Comparison of ENCODE assay signal across 14 mouse cellular contexts in the genomic region with DNA sequence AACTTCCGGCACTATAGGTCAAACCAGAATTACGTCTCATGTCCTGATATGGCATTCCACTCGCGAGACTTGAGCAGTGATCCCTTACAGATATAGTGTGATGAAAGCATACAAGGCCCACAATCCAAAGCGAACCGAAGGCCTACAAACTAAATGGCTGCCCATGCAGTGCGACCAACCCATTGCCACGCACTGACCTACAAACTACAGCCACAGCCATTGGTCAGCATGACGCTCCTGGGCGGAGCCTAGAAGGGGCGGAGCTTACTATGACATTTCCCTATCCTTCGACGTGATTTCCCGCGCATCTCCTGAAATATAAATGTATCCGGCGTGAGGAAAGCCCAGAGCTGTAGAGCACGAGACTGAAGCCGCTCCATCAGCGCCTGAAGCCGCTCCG. TPM values are rescaled to one million over a fixed set of nuclear protein-coding genes. Genes with fewer than 3 reads are reported as not detected.
DNase-seq lines count a peak whose midpoint lies in the region; ATAC-seq and TF ChIP-seq lines count a peak whose summit lies in the region.
"Had no signal": no experiment of that assay in that cellular context is flagged by ENCODE, and none has a peak within 500 bp of the region (broad histone marks: within the 10 kb centered on the region; RNA-seq: fewer than 3 reads in every experiment).

A gene (plus strand): TSS at position 387 of the 400 bp plus-strand sequence.

- no peak for TF ChIP-seq CTCF in heart, postnatal 0 days (IDR thresholded peaks at IDR 0.05; ENCODE audit: low read depth)
- no peak for TF ChIP-seq CTCF in brain, embryonic 14.5 days (IDR thresholded peaks at IDR 0.05; ENCODE audit: borderline replicate concordance, extremely low read depth, insufficient read depth, insufficient read length)

- H3K4me3 ChIP-seq in heart, postnatal 0 days (ENCODE audit: low read depth, low read length) = no peak within 1 kb of the TSS
- H3K4me3 ChIP-seq in hindbrain, embryonic 12.5 days = peak within 1 kb of the TSS; percentile 17
- H3K4me3 ChIP-seq in neural tube, embryonic 12.5 days = peak within 1 kb of the TSS; percentile 1; the same call in 1 of the 2 replicates
- H3K4me3 ChIP-seq: liver, embryonic 15.5 days; myocyte had no signal

- no peak for DNase-seq in heart, postnatal 0 days (ENCODE audit: low spot score)
- DNase-seq in heart, postnatal 36 days = no peak
- DNase-seq in brain, embryonic 14.5 days (ENCODE audit: low read depth) = peak; percentile 3
- DNase-seq in thymus, postnatal 0 days (ENCODE audit: low spot score) = no peak
- no peak for DNase-seq in adrenal gland, adult 2 months
- DNase-seq in frontal cortex, adult 2 months (ENCODE audit: extremely low spot score in 1 of 2, low spot score in 1 of 2) = no peak
- DNase-seq: cerebellum, adult 11-12 months had no signal

- no peak for ATAC-seq in heart, postnatal 0 days (ENCODE audit: insufficient read depth, low read depth)
- ATAC-seq in hindbrain, embryonic 12.5 days (ENCODE audit: low FRiP score) = no peak
- no peak for ATAC-seq in neural tube, embryonic 12.5 days (ENCODE audit: low FRiP score, low read depth)
- ATAC-seq: inflammation-experienced regulatory T-cells, adult 6 months had no signal

- 53% methylated on average over 22 of the region's 22 CpGs for WGBS in heart, postnatal 0 days
- WGBS in hindbrain, embryonic 12.5 days = 62% methylated on average over 22 of the region's 22 CpGs
- WGBS in neural tube, embryonic 12.5 days = 61% methylated on average over 22 of the region's 22 CpGs

- no peaks in the 10 kb centered on the region for H3K27me3 ChIP-seq in heart, postnatal 0 days (ENCODE audit: control insufficient read depth, insufficient read depth, low read length)
- H3K27me3 ChIP-seq in hindbrain, embryonic 12.5 days = no peaks in the 10 kb centered on the region
- no peaks in the 10 kb centered on the region for H3K27me3 ChIP-seq in neural tube, embryonic 12.5 days (replicated peaks)

- no peak for TF ChIP-seq POLR2A in brain, embryonic 14.5 days (IDR thresholded peaks at IDR 0.05; ENCODE audit: borderline replicate concordance, extremely low read depth, insufficient read depth, insufficient read length, poor library complexity, severe bottlenecking)

- intact Hi-C loops in heart, postnatal 36 days (cut with DNase I) = no loop called here

- H3K4me1 ChIP-seq in heart, postnatal 0 days (ENCODE audit: control insufficient read depth, insufficient read depth) = no peaks in the 10 kb centered on the region
- H3K4me1 ChIP-seq in hindbrain, embryonic 12.5 days = no peaks in the 10 kb centered on the region
- H3K4me1 ChIP-seq in neural tube, embryonic 12.5 days = no peaks in the 10 kb centered on the region
- H3K4me1 ChIP-seq: liver, embryonic 15.5 days had no signal

- TF ChIP-seq EP300 in heart, postnatal 0 days (IDR thresholded peaks at IDR 0.05; ENCODE audit: low read depth) = no peak

- peak within 1 kb of the TSS; percentile 4; the same call in 1 of the 2 replicates for H3K4me2 ChIP-seq in heart, postnatal 0 days (ENCODE audit: low read depth, low read length)
- peak within 1 kb of the TSS; percentile 39 for H3K4me2 ChIP-seq in hindbrain, embryonic 12.5 days (replicated peaks)
- peak within 1 kb of the TSS; percentile 41 for H3K4me2 ChIP-seq in neural tube, embryonic 12.5 days (replicated peaks)
- H3K4me2 ChIP-seq: liver, embryonic 15.5 days had no signal

- H3K27ac ChIP-seq in heart, postnatal 0 days (ENCODE audit: low read depth) = no peak within 1 kb of the TSS
- no peak within 1 kb of the TSS for H3K27ac ChIP-seq in hindbrain, embryonic 12.5 days
- H3K27ac ChIP-seq in neural tube, embryonic 12.5 days = no peak within 1 kb of the TSS
- H3K27ac ChIP-seq: liver, embryonic 15.5 days had no signal

- H3K36me3 ChIP-seq in heart, postnatal 0 days (replicated peaks; ENCODE audit: control insufficient read depth, insufficient read depth, low read length) = no peaks in the 10 kb centered on the region
- H3K36me3 ChIP-seq in hindbrain, embryonic 12.5 days = no peaks in the 10 kb centered on the region
- no peaks in the 10 kb centered on the region for H3K36me3 ChIP-seq in neural tube, embryonic 12.5 days
- H3K36me3 ChIP-seq: liver, embryonic 15.5 days had no signal

- H3K9me3 ChIP-seq in heart, postnatal 0 days (replicated peaks; ENCODE audit: control insufficient read depth, low read length) = no peaks in the 10 kb centered on the region
- H3K9me3 ChIP-seq in hindbrain, embryonic 12.5 days (replicated peaks) = no peaks in the 10 kb centered on the region
- H3K9me3 ChIP-seq in neural tube, embryonic 12.5 days = no peaks in the 10 kb centered on the region
- H3K9me3 ChIP-seq: liver, embryonic 15.5 days had no signal

- no peak within 1 kb of the TSS for H3K9ac ChIP-seq in heart, postnatal 0 days (replicated peaks; ENCODE audit: low read depth, low read length)
- no peak within 1 kb of the TSS for H3K9ac ChIP-seq in hindbrain, embryonic 12.5 days
- H3K9ac ChIP-seq in neural tube, embryonic 12.5 days = no peak within 1 kb of the TSS
- H3K9ac ChIP-seq: liver, embryonic 15.5 days had no signal

RNA-seq across cellular contexts. Expression of the gene that starts here (rescaled TPM):
- total RNA-seq in heart, postnatal 0 days (2014; rRNA removed; ENCODE audit: low replicate concordance) = not detected in 2 replicates
- not detected in 2 replicates for polyA plus RNA-seq in heart, postnatal 0 days (2015; fragmentation: Nextera tagmentation; extraction: Ambion mirVana)
- total RNA-seq in heart, postnatal 36 days (2021) = not detected
- polyA plus RNA-seq in brain, embryonic 14.5 days (2012; rRNA removed) = 0.08 TPM in 1 of 2 replicates, not detected in the other
- not detected in 2 replicates for polyA plus RNA-seq in hindbrain, embryonic 12.5 days (2016; fragmentation: Nextera tagmentation; extraction: Ambion mirVana)
- polyA plus RNA-seq in neural tube, embryonic 12.5 days (2016; fragmentation: Nextera tagmentation; extraction: Ambion mirVana) = not detected in 2 replicates
- polyA plus RNA-seq in thymus, postnatal 0 days (2015; fragmentation: Nextera tagmentation; extraction: Ambion mirVana) = not detected in 2 replicates
- total RNA-seq in adrenal gland, adult 2 months (2021) = not detected
- not detected in 2 replicates for polyA plus RNA-seq in adrenal gland, adult 2 months (2012; rRNA removed)
- polyA plus RNA-seq in frontal cortex, adult 2 months (2012; rRNA removed) = not detected in 2 replicates
- total RNA-seq: CH12.LX; layer of hippocampus, postnatal 10 days had no signal
- polyA plus RNA-seq: inflammation-experienced regulatory T-cells, adult 6 months; liver, embryonic 15.5 days; myocyte had no signal

Comparison
In these comparisons a context has a peak if more than half of its experiments do, and no peak if none do; other contexts are left out.
1. Peak in DNase-seq in brain, embryonic 14.5 days; RNA of the gene not detected or under 1 TPM.